Mouse (Mus musculus): Measurements from ENCODE around the gene Lrrc73.

DNA sequence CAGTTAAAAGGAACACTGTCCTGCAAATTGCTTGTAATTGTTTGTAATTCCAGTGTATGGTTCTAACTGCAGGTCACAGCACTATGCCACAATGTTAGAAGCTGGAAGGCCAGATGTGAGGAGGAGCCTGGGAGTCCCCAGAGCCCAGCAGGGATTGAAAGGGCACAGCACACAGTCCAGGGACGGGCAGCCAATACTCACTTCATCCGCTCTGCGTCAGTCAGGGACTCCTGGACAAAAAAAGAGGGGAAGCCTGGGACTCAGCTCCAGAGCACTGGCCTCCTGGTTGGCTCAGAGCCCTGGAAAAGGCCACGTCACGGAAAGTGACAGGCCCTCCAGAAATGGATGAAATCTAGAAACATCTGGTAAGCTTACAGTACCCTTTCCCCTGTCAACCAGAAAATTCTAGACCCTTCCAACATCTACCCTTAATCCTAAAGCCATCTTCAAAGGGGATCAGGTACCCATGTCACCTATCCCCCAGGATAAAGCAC, 8.9 kb downstream of the Lrrc73 start:
- TF ChIP-seq CTCF (IDR thresholded peaks at IDR 0.05; ENCODE audit: low read depth) (no peak), EP300 (IDR thresholded peaks at IDR 0.05; ENCODE audit: low read depth) (no peak)
